Mouse (Mus musculus) thymus, postnatal 0 days (tissue): Measurements from ENCODE around the gene Gm49510. TPM values are rescaled to one million over a fixed set of nuclear protein-coding genes. Genes with fewer than 3 reads are reported as not detected.
A peak's percentile ranks its signal among the peaks of the same experiment; 100 is the strongest.

ENCODE experiments used
- DNase-seq: peaks from one replicate; pipeline ENCODE4 v3.0.0-alpha.2; 2015; ENCODE audit warnings: low spot score
- microRNA-seq: library from miRNA; unstranded; fragments of <30 nt; microRNA quantifications from one replicate; pipeline ENCODE4, GENCODE M21; 2016; ENCODE audit warnings: borderline number of aligned reads
- polyA plus RNA-seq: library from polyadenylated mRNA; unstranded; fragments of >200 nt; fragmentation: Nextera tagmentation; extraction: Ambion mirVana; gene quantifications from 2 replicates; pipeline ENCODE4 v1.2.1, GENCODE M21; 2015

Gene Gm49510
- polyA plus RNA-seq, 1 experiment from 2014 or later = 0.10 TPM

DNA sequence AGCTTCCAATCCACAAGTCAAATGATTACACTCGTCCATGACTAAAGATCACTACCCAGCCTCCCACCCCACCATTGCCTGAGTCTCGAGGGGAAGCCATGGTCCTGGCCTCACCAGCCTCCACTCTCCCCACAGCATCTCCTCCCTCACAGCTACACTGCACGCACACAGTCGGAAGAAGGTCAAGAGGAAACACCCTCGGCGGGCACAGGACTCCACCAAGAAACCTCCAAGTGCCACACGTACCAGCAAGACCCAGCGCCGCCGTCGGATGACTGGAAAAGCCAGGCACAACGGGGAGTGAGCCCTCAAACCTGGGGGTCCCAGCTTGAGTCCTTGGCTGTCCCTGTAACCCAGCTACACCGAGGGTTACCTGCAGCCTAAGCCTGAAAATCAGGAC lies 40.9 kb downstream of the Gm49510 start:
- no peak for DNase-seq

DNA sequence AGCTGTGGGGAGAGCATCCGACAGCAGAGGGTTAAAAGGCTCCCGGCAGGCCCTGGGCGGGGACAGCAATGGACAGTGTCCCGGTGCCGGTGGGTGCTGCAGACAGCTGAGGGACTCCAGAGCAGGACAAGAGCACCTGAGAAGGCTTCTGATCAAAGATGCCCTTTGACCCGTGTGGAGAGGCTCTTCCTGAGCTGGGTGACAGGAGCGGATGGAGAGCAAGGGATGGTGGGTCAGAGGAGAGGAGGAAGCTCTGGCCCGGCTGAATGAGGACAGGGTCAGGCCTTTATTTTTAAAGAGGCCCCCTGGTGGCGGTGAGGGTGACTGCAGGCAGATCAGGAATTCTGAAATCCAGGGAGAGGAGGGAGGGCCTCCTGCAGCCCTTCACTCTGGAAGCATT lies 43.2 kb downstream of the Gm49510 start:
- peak; percentile 39 for DNase-seq

DNA sequence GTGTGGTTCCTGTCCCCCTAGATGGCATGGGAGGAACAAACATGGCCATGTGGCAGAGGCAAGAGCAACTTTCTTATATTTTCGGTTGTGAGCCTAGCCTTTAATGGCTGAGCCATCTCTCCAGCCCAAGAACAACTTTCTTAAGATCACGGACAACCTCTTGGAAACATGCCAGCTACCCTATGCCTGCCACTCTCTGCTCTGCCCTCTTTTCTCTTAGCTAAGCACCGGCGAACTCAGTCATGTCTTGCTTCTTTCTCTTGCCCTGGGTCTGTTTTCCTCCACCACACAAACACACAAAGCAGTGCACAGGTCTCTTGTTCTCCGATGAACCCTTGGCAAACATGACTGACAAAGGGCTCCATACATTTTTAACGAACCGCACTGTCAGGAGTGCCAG lies 46.8 kb downstream of the Gm49510 start:
- DNase-seq = no peak

DNA sequence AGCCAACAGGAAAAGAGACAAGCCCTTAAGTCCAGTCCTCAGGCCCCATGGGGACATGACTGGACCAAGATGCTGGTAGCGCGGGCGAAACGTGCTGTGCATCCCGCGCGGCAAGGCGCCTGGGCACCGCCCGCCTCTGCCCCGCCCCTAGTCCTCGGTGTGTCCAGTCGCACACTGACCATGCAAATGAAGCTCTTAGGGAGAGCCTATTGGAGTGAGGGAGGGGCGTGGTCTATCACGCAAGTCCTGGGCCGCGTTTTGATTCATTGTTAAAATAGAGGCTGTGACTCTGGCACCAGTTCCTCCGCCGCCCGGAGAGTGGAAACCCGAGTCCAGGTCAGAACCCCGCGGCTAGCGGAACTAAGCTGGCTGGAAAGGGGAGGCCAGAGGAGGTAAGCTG lies 48.2 kb downstream of the Gm49510 start, which contains the start of gene Triobp:
Triobp (plus strand) TSS at position 68 of the 400 bp plus-strand sequence.
- DNase-seq = no peak

DNA sequence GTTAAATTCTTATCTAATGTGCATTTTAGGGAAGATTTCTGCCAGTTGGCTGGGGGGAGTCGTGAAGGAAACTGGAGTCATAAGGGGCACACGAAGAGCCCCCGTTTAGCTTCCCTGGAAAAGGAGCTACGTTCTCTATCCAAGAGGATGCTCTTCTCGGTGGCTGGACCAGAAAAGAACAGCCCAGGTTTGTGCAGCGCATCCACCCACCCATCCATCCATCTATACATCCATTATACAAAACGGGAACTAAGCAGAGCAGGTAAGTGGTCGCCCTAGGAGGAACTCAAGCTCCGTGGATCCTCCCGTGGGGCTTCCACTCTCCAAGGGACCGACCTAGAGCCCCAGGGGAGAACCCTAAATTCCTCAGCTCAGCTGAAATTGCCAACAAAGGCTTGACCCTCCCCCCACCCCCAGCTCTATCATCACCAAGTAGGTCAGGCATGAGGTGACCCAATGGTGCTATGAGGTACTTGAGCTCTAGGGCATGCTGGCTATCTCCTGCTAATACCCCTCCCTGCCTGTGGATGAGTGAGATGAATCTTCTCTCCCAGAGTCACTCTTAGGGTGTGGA lies 48.8 kb downstream of the Gm49510 start:
- DNase-seq = no peak

DNA sequence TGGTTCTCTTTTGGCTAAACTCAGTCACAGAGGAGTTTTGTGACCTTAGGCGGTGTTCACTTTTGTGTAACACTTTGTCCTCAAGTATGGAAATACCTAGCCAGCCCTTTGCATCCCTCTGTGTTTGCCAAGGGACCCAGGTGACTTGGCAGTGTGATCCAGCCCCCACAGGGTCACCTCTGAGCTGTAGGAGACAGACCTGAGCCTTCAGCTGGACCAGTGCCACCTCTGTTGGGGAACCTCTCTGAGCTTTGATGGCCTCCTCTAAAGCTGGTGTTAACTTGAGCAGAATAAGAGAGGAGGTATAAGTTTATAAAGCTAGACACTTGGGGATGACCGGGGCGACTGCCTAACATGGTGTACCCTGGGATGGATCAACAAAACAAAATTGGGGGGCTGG lies 49.4 kb downstream of the Gm49510 start:
- no peak for DNase-seq

DNA sequence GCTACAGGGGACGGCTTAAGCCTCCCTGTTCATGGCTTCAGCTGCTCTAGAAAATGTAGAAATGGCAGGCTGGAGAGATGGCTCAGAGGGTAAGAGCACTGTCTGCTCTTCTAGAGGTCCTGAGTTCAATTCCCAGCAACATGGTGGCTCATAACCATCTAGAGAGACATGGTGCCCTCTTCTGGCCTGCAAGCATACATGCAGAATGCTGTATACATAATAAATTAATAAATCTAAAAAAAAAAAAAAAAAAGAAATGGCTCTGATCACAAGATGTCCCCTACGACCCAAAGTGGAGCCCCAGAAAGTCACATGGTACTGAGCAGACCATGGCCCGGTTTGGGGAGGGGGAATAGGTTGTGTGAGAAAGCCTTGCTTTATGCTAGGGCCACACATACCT lies 56.2 kb downstream of the Gm49510 start:
- DNase-seq = no peak

DNA sequence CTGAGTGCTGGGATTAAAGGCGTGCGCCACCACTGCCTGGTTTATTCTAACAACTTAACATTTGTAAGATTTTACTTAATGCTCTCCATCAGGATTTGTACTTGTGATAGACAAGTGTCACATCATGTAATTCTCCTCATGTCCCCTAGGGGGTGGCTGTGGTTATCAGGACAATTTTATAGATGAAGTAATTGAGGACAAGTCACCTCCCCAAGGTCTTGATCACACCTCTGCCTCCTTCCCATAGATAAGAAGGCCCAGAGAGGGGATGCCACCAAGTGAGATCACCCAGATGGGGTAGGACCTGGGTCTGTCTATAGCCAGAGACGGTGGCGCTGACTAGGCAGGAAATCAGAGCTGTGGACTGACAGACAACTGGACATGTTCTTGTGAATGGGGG lies 56.9 kb downstream of the Gm49510 start:
- peak; percentile 28 for DNase-seq

DNA sequence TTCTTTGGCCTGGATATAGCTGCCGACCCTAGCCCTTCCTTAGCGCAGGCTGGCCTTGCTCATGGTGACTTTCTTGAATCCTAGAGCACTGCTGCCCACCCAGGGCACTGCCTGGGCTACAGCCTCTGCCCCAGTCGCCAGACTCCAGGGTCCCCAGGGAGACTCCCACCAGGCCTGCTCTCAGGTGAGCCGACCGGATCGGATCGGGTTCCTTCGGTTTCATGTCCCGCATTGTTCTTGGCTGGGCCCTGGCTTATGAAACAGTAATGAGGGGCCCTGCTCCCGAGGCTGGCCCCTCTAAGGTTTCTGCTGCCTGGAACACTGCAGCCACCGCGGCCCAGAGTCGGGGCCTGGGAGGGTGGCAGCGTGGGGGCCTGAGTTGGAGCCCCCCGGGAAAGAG lies 57.6 kb downstream of the Gm49510 start:
- DNase-seq = no peak

DNA sequence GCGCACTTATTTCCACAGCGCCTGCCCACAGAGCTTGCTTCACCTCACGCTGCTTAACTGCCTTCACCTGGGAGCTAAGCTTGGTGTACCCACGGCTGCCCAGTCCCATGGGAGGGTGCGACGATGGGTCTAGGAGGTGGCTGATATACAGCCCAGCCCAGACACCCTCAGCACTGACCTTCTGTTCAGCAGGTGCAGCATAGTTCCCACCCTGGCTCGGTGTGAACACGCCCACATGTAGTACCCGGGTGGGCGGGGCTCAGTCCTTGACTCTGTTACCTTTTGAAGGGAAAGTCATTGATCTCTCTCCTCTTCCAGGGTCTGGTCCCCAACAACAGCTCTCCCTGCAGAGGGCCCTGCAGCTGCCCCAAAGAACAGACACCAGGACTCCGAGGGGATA lies 60.1 kb downstream of the Gm49510 start:
- DNase-seq = no peak

DNA sequence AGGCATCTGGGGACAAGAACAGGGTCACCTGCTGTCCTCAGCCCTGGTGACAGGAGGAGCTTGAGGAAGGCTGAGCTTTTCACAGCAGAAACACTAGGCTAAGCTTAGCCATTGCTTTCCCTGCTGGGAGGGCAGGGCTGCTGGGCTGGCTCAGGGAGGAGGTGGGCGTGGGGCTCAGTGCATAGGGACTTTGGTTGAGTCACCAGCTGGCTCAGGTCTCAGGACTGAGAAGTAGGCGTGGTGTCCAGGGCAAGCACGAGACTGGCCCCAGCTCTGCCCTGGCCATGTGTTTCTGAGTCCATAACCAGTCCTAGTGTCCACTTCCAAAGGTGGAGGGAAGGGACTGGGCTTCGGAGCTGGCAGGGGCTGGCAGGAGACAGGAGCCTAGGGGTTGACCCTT lies 60.6 kb downstream of the Gm49510 start:
- no peak for DNase-seq

DNA sequence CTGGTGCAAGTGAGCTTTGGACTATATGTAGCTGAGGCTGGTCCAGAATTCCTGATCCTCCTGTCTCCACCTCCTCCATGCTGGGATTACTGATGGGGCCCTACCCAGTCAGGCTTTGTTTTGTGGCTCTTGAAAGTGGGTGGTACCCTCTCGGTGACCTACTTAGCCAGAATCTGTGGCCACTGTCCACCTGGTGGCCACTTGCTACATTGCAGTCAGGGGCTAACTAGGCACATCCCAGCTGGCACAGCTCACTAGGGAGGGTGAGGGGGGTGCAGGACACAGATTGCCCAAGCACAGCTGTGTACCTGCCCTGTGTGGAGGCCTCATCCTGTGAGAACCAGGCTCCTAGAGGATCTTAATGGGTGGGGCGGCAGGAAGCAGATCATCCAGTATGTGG lies 63.4 kb downstream of the Gm49510 start:
- peak; percentile 76 for DNase-seq

Small RNA genes lying within 50 kb of the gene (microRNA-seq; reads per million reads assigned to microRNA genes)
- 1.2 reads per million for gene Mir6955

Other genes with a start within 250 kb of the Gm49510 start
- gene Elfn2, start 180.9 kb upstream of the Gm49510 start, polyA plus RNA-seq = 0.91 and 1.3 TPM in 2 replicates
- 55.2 TPM in 2 replicates for gene Mfng, start 126.2 kb upstream of the Gm49510 start, polyA plus RNA-seq
- gene Card10, start 96.6 kb upstream of the Gm49510 start, polyA plus RNA-seq = 2.6 and 2.8 TPM in 2 replicates
- gene Cdc42ep1, start 57.0 kb upstream of the Gm49510 start, polyA plus RNA-seq = 3.9 and 4.0 TPM in 2 replicates
- 3.3 and 5.1 TPM in 2 replicates for gene Lgals2, start 44.1 kb upstream of the Gm49510 start, polyA plus RNA-seq
- 42.4 and 42.5 TPM in 2 replicates for gene Gga1, start 22.5 kb upstream of the Gm49510 start, polyA plus RNA-seq
- gene Sh3bp1, start 101 bp downstream of the Gm49510 start, polyA plus RNA-seq = 27.7 and 39.1 TPM in 2 replicates
- gene Pdxp, start 14.3 kb downstream of the Gm49510 start, polyA plus RNA-seq = 16.3 and 16.5 TPM in 2 replicates
- 598 and 732 TPM in 2 replicates for gene Lgals1, start 27.1 kb downstream of the Gm49510 start, polyA plus RNA-seq
- gene Nol12, start 35.3 kb downstream of the Gm49510 start, polyA plus RNA-seq = 59.3 and 59.9 TPM in 2 replicates
- 16.3 and 18.0 TPM in 2 replicates for gene Triobp, start 48.1 kb downstream of the Gm49510 start, polyA plus RNA-seq
- 303 and 311 TPM in 2 replicates for gene H1f0, start 128.8 kb downstream of the Gm49510 start, polyA plus RNA-seq
- 0.14 and 0.21 TPM in 2 replicates for gene Galr3, start 142.2 kb downstream of the Gm49510 start, polyA plus RNA-seq
- 60.0 and 62.6 TPM in 2 replicates for gene Ankrd54, start 163.2 kb downstream of the Gm49510 start, polyA plus RNA-seq
- 200 and 212 TPM in 2 replicates for gene Eif3l, start 175.5 kb downstream of the Gm49510 start, polyA plus RNA-seq
- gene Micall1, start 209.2 kb downstream of the Gm49510 start, polyA plus RNA-seq = 3.3 and 4.6 TPM in 2 replicates
- gene Polr2f, start 241.3 kb downstream of the Gm49510 start, polyA plus RNA-seq = 284 and 300 TPM in 2 replicates
- gene 1700088E04Rik, start 241.6 kb downstream of the Gm49510 start, polyA plus RNA-seq = 2.4 and 4.0 TPM in 2 replicates